Mouse (Mus musculus): ENCODE data around the gene Anxa8.

The Anxa8 gene

DNA sequence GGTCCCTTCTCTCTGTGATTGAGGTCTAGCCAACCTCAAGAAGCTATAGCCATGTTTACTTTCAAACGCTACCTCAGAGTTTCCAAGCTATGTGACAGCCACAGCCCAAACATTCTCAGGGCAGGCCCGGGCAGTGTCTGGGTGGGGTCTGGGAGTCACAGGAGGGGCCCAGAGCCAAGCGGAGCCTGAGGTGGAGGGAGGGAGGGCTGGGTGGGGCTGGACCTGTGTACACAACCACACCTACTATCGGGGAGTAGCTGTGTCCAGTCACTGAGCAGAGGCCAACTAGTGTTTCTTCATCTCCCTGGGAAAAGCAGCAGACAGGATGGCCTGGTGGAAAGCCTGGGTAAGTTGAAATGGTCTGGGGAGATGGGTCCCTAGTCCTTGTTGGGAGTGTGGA is at the start of gene Anxa8:
Gene Anxa8 (plus strand): TSS at position 251 of the 400 bp plus-strand sequence.
- no peak for DNase-seq

DNA sequence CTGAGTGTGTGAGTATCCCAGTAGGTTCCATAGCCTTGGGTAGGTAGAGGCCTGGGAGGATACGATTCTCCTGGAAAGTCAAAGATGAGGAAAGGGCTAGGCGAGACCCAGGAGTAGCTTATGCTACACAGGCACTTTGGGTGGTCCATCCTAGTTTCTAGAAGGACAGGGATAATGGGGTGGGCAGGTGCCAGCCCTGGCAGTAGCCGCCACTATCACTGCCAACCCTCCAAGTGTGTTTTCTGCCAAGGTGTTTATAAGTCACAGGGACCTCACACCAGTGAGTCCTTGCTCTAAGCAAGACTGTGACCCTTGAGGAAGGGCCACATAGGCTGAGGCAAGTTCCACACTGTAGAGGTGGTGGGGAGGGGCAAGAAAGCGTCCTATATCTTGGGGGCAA is 44.5 kb upstream of the Anxa8 start:
- no peak for DNase-seq

DNA sequence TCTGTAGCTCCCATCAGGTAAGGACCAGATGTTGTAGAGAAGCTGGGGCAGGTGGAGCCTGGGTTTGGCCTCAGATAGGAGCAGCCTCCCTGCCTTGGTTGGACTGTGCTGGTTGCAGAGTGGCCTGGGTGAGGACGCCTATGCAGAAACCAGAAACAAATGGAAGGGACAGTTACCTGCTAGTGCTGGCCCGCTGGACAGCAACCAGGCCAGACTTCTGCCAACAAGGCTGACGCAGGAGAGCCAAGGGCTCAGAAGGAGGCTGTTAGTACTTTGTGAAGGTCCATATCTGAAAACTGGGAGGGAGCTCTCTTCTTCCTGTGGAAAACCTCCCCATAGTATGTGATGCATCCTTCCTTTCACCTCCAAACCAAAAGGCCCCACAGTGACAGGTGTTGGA is 42.4 kb upstream of the Anxa8 start:
- DNase-seq: peak; percentile 15 to 21

DNA sequence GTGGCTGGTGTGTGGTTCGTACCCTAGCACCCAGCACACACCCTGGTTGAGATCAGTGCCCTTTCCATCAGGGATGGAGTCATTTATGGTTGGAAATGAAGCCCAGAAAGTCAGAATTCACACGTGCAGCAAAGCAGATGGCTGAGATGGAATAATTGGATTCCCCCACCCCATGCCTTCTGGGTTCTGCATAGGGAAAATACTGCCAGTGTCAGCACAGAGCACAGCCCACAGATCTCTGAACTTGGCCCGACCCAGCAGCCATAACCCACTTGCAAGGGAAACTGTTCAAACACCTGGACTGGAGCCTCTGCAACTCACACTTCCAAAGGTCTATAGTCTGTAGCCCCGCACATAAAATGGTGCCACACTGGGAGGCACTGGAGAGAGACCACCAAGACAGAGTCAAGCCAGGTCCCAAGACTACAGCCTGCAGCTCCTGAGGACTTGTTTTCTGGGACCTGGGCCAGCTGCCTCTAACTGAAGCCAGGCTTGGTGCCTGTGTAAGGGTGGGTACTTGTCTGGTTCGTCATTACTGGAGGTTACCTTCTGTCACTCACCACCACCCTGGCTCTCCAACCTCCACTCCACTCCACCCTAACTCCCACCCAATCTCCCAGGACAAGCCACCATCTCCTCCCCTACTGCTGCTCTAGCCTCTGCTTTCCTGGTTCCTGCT is 35.5 kb upstream of the Anxa8 start:
- DNase-seq: peak; percentile 19 to 40

DNA sequence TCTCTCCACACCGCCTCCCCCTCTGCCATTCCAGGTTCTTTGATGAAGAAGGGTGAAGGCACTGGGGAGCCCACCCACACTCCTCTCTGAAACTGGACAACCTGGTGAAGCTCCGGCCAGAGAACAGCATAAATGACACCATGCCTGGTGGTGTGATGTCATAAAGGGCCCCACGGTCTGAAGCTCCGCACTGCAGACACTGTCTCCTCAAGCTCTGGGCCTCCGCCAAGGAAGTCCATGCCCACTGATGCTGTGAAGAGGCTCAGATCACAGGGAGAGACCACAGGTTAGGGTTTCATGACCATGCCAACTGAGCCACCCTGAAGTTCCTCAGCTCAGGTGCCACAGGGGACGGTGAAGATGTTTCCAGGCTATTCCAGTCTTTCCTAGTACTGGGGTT is 33.3 kb upstream of the Anxa8 start, which contains the start of gene Antxrl:
Gene Antxrl (plus strand): TSS at position 192 of the 400 bp plus-strand sequence.
- DNase-seq: no peak

DNA sequence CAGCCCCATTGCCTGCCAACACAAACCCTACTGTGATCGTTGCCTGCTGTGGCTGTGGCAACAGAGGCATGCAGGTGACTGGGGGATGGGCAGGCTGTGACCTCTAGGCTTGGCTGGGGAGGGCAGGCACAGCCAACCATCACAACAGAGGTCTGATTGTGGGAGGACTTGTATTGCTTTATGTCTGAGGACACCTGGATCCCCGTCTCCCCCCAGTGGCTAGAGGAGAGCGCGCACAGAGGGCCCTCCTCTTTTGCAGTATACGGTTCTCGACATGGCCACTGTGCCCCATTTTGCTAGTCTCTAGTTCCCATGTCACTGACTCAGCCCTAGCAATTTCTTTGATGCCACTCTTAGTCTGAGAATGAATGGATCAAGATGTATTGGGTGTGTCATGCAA is 14.1 kb upstream of the Anxa8 start:
- DNase-seq: no peak

DNA sequence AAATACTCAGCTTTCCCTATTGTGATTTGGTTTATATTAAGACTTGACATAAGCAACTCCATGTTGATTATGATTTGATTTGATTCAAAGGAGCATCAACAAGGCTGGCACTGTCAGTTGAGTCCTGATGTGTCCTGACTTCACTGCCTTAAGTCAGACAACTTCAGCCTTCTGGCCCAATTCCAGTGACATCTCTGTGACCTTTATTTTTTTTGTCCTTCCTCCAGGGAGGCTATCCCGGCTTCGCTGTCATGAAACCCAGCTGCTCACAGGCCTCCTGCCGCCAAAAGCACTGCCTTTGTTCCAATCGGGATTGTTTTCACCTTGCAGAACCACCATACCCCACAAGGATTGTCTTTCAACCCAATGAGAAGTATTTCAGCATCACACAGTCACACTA is 10.4 kb upstream of the Anxa8 start:
- no peak for DNase-seq

DNA sequence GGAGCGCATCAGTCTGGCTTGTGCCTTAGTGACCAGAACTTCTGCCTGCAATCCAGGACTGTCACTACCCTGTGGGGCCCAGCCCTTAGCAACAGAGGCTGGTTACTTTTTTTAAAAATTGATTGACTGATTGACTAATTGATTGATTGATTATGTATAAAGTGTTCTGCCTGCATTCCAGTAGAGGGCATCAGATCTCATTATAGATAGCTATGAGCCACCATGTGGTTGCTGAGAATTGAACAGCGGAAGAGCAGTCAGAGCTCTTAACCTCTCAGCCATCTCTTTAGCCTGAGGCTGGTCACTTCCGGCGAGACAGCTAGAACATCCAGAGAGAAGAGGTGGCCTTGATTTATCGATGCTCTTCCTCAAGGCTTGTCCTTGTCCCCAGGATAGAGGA is 8.6 kb upstream of the Anxa8 start:
- DNase-seq: no peak

DNA sequence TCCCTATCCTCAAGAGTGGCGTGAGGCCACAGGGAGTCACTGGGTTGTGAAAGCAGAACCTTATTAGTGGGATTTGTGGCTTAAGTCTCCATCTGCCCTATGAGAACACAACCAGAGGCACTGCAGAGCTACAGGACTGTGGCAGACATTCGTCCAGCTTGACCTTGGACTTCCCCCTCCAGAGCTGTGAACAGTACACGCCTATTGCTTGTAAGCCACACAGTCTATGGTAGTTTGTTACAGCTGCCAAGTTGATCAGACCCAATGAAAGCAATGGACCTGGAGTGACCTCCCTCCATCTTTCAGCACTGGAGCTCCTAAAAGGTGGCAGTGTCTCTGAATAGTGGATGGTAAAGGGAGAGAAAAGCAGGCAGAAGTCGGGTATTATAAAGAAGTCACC is 7.5 kb upstream of the Anxa8 start:
- DNase-seq: no peak

DNA sequence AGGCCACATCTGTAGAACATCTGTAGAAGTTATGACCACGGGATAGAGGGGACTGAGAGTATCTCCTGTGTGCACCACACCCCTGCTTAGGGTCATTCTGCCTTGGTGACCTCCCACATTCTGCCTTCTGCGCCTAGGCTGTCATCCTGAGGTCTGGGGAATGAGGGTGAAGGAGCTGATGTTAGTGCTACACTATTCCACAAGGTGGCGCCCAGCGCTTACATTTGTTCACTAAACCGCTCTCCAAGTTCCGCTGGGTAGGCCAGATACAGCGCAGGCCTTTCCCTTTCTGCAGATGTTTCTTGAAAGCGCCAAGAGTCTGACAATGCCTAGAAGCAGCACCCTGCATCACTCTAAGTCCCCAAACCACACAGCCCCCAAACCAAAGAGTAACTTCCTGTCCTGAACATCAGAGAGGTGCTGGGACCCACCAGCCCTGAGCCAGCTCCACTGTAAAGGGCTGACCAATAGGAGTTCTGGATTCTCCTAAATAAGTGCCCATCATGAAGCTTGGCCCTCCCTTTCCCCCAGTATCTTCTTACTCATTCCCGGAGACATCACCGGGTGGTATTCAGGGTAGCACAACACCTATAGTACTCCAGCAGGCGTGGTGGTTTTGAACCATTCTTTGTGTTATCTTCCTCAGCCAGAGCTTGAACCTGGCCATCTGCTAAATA is 5.3 kb upstream of the Anxa8 start:
- DNase-seq: peak; percentile 70 to 85

DNA sequence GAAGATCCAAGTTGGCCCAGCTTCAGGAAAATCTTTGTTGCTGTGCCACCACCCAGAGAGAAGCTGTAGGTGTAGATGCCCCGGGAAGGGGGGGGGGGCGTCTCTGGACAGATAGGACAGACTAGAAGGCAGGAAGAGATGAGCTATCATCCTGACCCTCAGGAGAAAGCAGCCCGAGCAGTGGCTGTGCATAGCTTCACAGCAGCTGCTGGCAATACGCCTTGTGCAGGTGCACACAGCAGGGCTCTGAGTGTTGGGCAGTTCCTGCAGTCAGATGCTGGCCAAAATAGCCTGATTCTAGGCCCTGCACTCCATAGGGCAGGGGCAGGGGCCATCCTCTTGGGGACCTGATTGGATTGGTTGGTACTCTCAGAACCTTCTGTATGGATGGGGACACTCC is 1.0 kb downstream of the Anxa8 start:
- DNase-seq: peak; percentile 20 to 56

DNA sequence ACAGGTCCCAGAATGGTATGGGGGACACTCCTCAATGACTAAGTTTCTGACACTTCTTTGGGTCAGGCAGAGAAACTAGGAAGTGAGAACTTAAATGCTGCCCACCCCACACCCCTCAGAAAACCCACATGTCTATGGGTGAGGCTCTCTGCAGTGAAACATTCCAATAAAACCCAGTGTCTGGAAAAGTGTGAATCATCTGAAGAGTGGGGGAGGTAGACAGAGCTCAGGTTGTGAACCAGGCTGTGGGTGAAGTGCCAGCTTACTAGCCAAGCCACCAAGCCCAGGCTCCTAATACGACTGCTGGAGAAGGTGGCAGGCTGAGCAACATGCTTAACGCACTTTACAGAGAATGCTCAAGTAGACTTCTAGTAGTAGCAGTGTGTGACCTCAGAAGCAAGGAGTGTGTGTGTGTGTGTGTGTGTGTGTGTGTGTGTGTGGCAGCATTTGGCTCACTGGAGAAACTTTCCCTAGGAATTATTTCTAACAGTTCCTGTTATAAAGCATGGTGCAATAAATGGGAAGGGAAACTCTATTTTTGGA is 2.1 kb downstream of the Anxa8 start:
- DNase-seq: no peak

DNA sequence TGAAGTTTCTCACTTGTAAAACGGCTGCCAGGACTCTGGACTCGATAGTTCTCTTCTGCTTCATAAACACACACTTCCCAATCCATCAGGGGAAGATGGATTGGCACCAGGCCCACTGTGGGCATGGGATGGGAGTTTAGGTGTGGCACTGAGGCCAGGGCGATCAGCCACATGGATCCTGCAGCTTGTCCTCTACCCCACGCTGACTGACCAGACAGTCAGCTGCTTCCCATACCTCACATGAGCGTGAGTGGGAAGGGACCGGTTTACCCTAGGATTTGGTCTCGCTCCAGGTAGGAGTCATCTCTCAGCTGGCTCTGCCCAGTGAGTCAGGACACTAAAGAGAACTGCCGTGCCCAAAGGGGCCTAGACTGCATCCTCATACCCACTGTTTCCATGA is 4.0 kb downstream of the Anxa8 start:
- DNase-seq: peak in 1 of 2 experiments; percentile 20

DNA sequence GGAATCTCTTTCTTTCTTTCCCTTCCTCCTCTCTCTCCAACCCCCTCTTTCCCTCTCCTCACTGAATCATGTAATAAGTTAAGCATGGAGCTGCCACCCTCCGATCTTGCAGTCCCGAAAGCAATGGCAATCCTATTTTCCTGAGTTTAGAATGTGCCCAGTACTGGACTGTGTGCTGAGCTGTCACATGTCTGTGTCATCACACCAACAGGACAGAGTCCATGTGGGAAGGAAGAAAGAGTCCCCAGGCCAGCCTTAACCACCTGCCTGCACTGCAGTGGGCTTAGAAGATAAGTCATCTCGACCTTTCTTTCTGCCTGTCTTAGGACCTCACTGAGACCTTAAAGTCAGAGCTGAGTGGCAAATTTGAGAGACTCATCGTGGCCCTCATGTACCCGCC is 5.7 kb downstream of the Anxa8 start:
- no peak for DNase-seq

DNA sequence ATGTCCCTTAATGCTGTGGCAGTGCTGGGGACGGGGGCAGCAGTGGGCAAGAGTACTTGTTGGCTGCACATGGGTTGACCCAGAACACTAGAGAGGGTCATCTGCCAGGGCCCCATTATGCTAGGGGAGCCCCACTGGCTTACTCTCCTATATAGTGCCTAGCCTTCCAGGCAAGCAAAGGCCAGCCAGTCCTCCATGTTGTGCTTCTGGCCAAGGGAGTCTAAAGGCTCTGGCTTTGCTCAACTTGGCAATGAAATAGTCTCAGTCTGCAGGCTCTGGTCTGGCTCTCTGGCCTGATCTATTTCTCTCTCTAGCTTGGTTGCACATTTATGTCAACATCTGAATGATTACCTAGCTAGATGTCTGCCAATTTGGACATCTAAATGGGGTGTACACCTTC is 7.1 kb downstream of the Anxa8 start:
- no peak for DNase-seq

DNA sequence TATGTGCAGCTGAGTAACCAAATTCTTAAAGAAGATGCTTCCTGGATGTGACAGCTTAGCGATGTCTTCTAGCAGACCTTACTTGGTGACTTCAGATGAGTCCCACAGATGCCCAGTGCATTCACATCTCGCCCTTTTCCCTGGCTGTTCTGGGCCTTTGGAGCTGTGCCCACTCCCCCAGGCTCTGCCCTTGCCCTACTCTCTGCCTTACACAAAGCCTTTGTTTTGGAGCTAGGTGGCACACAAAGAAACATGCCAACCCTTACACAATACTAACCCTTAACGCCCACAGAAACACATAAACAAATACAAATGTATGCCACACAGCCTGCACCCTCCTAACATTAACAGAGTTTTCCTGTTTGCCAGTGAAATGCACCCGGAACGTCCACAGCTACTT is 10.4 kb downstream of the Anxa8 start:
- no peak for DNase-seq

DNA sequence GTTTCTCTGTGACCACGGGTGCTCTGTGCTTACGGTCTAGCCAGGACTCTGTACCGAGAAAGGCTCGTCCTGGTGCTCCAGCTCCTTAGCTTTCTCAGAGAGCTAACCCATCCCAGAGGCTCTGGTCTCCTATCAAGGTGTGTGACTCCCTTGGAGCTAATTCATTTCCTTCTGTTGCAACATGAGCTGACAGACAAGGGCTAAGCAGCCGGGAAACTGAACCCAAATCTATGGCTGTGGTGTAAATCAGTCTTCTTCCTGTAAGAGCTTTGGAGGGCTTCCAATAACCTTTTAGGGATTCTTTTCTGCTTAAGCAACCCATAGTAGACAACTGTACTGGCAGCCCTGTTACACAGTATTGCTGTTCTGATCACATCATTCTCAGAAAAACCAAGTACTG is 16.8 kb downstream of the Anxa8 start, which contains the start of gene A630023A22Rik:
Gene A630023A22Rik (minus strand): TSS at position 154 of the 400 bp plus-strand sequence.
- DNase-seq: no peak

DNA sequence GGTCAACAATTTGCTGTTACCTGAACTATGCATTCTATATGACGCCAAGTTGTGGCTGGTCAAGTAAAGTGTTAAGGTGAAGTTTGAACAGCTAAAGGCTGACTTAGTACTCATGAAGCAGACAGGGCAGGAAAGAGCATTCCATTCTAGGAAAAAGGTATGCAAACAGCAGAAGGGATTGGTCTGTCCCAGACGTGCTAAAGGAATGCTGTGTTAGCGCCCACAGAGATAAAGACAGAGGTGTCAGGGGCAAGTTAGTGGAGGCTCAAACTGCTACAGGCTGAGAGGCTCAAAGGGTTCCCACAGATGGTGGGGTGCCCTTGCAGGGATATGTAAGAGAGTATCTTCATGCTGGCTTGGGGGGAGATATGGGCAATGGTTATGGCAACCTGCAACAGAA is 18.1 kb downstream of the Anxa8 start:
- DNase-seq: no peak

DNA sequence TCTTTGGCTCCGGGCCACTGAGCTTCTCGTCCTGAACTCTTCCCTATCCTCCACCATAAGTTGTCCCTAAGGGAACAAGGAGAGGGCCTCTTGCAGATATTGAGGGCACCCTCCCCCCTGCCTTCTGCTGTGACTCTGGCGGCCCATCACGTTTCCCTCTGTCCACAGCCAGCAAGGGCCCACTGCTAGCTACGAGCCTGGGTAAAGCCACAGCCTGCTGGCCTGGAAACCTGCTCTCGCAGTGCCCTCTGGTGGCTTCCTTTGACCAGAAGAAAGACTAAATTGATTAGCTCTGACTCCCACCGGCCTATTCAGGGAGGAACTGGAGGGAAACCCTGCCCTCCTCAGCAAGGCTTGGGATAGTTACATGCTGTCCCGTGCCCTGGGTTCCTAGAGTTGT is 19.1 kb downstream of the Anxa8 start:
- peak; percentile 78 to 84 for DNase-seq

DNA sequence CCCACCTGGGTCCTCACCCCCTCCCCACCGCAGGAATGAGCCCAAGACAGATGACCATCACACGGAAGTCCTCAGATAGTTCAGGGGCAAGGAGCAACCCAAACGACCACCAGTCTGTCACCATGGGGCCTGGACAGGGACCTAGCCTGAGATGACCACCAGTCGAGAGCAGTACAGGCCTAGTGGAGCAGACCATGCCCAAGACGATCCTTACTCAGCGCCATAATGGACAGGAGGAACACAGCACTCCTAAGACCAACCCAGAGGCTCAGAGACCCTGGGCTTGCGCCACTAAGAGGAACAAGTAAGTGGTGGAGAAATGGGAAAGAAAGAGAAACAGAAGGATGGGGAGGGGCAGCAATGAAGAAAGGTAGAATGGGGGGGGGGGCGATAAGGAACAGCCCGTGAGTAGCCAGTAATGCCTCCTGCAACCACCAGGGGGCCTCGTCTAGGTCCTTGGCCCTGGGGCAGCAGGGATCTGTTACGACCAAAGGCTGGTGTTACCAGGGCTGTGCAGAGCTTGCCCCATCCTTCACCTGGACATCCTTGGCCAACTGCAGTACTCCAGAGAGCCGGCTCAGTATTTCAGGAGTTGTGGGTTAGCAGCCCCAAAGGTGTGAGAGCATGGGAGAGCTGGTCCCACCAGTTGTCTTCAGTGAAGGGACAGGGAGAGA is 20.7 kb downstream of the Anxa8 start:
- DNase-seq: peak in 1 of 2 experiments; percentile 61

DNA sequence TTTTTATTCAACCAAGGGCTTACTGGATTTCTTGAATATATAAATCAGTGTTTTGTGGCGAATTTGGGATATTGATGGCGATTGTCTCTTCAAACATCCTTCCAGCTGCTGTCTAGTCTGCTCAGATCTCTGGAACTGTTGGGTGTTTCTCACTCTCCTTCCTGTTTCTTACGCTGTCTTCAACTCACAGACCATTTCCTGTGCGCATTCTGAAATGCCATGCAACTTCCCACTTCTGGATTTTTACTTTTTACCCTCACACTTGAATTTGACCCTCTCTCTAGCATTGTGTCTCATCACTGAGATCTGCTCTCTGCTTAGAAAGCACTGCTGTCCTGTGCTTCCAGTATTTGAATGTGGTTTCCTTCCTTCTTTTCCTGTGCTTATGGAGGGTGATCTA is 21.8 kb downstream of the Anxa8 start:
- no peak for DNase-seq

DNA sequence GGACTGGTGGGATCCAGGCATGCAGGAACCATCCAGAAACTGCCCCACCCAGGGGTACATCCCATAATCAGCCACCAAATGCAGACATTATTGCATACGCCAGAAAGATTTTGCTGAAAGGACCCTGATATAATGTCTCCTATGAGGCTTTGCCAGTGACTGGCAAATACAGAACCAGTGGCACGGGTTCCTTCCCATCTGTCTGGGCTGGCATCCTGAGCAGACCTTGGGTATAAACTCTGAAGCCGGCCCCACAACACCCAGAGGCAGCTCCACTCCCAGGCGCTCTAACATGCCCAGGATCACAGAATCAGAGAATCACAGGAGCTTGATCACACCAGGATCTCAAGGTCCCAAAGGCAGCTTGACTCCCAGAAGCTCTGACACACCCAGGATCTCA is 28.5 kb downstream of the Anxa8 start:
- DNase-seq: no peak

DNA sequence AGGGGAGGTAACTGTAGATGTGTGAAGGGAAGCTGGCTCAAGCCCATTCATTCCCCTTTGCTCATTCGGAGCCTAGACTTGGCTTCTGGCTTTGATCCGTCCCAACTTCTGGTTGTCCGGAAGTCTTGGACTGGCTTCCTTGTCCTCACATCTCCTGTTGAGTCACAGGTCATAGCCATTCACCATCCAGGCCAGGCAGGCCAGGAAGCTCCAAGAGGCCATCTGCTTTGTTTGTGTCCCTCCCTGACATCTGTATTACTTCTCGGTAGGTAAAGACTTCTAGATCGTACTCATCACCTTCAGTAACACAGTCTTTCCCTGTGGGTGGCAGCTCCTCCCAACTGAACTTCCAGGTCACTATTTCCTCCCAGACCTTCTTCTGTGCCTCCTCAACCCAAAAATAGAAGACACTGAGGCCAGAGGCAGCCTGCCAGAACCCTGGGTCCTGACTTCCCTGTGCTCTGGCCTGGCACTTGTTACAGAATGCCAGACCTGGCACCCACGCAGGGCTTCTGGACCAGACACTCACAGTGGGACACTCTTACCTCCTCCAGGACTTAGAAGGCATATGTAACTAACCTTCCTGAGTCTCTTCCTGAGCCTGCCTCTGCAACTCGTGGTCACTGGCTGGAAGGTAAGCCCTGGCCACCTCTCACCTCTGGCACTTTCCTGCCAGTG is 33.4 kb downstream of the Anxa8 start:
- DNase-seq: peak; percentile 87 to 91
